Mouse (Mus musculus): Measurements from ENCODE around the gene Itgb4. TPM values are rescaled to one million over a fixed set of nuclear protein-coding genes. Genes with fewer than 3 reads are reported as not detected.

The Itgb4 gene
- polyA plus RNA-seq, 1 experiment from 2014 or later = 2.9 TPM

GRCm38 (mm10) chr11:115939690-115940329 lies 34.7 kb upstream of the Itgb4 start:
- Histone ChIP-seq H3K27ac (no peak overlapping the region), H3K9me3 (replicated peaks; ENCODE audit: low read length) (no peaks in the 10 kb centered on the region), H3K27me3 (ENCODE audit: insufficient read depth, low read length) (no peaks in the 10 kb centered on the region), H3K4me3 (replicated peaks; ENCODE audit: low read depth, low read length) (no peak overlapping the region), H3K4me2 (ENCODE audit: low read length) (no peak overlapping the region), H3K36me3 (ENCODE audit: insufficient read depth, low read length) (peaks cover 21% of the 10 kb centered on the region; the same call in 1 of the 2 replicates), H3K4me1 (replicated peaks; ENCODE audit: insufficient read depth, low read length) (0 out of 2 replicates have a peak, but pooled peaks cover under 1% of the 10 kb centered on the region), H3K9ac (ENCODE audit: low read depth, low read length) (no peak overlapping the region)
- TF ChIP-seq CTCF (IDR thresholded peaks at IDR 0.05; ENCODE audit: low read depth) = peak; percentile 86
- ATAC-seq (replicated peaks; ENCODE audit: low FRiP score, low read depth) (no peak), DNase-seq (ENCODE audit: low spot score) (peak; percentile 88)
- WGBS = 39% methylated on average over 6 of the region's 6 CpGs

GRCm38 (mm10) chr11:115941980-115942379 lies 32.5 kb upstream of the Itgb4 start:
- DNase-seq (ENCODE audit: low spot score) (no peak), ATAC-seq (replicated peaks; ENCODE audit: low FRiP score, low read depth) (no peak)
- H3K27me3 ChIP-seq (ENCODE audit: insufficient read depth, low read length) = no peaks in the 10 kb centered on the region
- peaks cover 34% of the 10 kb centered on the region for H3K36me3 ChIP-seq (ENCODE audit: insufficient read depth, low read length)
- no peaks in the 10 kb centered on the region for H3K9me3 ChIP-seq (replicated peaks; ENCODE audit: low read length)
- WGBS = 75% methylated on average over 7 of the region's 7 CpGs
- no peak overlapping the region for H3K9ac ChIP-seq (ENCODE audit: low read depth, low read length)
- peak; percentile 23; the same call in 1 of the 2 replicates for TF ChIP-seq CTCF (IDR thresholded peaks at IDR 0.05; ENCODE audit: low read depth)
- no peak overlapping the region for H3K27ac ChIP-seq
- H3K4me2 ChIP-seq (ENCODE audit: low read length) = no peak overlapping the region
- H3K4me3 ChIP-seq (replicated peaks; ENCODE audit: low read depth, low read length) = no peak overlapping the region
- no peaks in the 10 kb centered on the region for H3K4me1 ChIP-seq (replicated peaks; ENCODE audit: insufficient read depth, low read length)

GRCm38 (mm10) chr11:115945247-115945646 lies 29.3 kb upstream of the Itgb4 start:
- no peak overlapping the region for H3K9ac ChIP-seq (ENCODE audit: low read depth, low read length)
- H3K9me3 ChIP-seq (replicated peaks; ENCODE audit: low read length) = no peaks in the 10 kb centered on the region
- H3K27ac ChIP-seq = no peak overlapping the region
- H3K36me3 ChIP-seq (ENCODE audit: insufficient read depth, low read length) = peaks cover 42% of the 10 kb centered on the region
- H3K4me3 ChIP-seq (replicated peaks; ENCODE audit: low read depth, low read length) = no peak overlapping the region
- no peaks in the 10 kb centered on the region for H3K4me1 ChIP-seq (replicated peaks; ENCODE audit: insufficient read depth, low read length)
- no peak for TF ChIP-seq CTCF (IDR thresholded peaks at IDR 0.05; ENCODE audit: low read depth)
- H3K27me3 ChIP-seq (ENCODE audit: insufficient read depth, low read length) = no peaks in the 10 kb centered on the region
- ATAC-seq (replicated peaks; ENCODE audit: low FRiP score, low read depth) = no peak
- WGBS = 93% methylated on average over 8 of the region's 8 CpGs
- H3K4me2 ChIP-seq (ENCODE audit: low read length) = no peak overlapping the region
- no peak for DNase-seq (ENCODE audit: low spot score)

- Histone ChIP-seq H3K9me3 (replicated peaks; ENCODE audit: low read length) (no peaks in the 10 kb centered on the region), H3K4me2 (ENCODE audit: low read length) (no peak overlapping the region), H3K27ac (0 out of 2 replicates have a peak overlapping the region, but pooled peaks have one; percentile 19), H3K27me3 (ENCODE audit: insufficient read depth, low read length) (no peaks in the 10 kb centered on the region), H3K36me3 (ENCODE audit: insufficient read depth, low read length) (peaks cover 42% of the 10 kb centered on the region), H3K4me3 (replicated peaks; ENCODE audit: low read depth, low read length) (no peak overlapping the region), H3K4me1 (replicated peaks; ENCODE audit: insufficient read depth, low read length) (no peaks in the 10 kb centered on the region), H3K9ac (ENCODE audit: low read depth, low read length) (no peak overlapping the region)
- 80% methylated on average over 9 of the region's 9 CpGs for WGBS
- ATAC-seq (replicated peaks; ENCODE audit: low FRiP score, low read depth) (no peak), DNase-seq (ENCODE audit: low spot score) (no peak)
- TF ChIP-seq CTCF (IDR thresholded peaks at IDR 0.05; ENCODE audit: low read depth) = no peak
These were observed 28.2 kb upstream of the Itgb4 start for GRCm38 (mm10) chr11:115946221-115946828.

GRCm38 (mm10) chr11:115948316-115948715 lies 26.2 kb upstream of the Itgb4 start:
- Histone ChIP-seq H3K9ac (ENCODE audit: low read depth, low read length) (no peak overlapping the region), H3K36me3 (ENCODE audit: insufficient read depth, low read length) (peaks cover 46% of the 10 kb centered on the region), H3K4me3 (replicated peaks; ENCODE audit: low read depth, low read length) (no peak overlapping the region), H3K27ac (no peak overlapping the region), H3K9me3 (replicated peaks; ENCODE audit: low read length) (no peaks in the 10 kb centered on the region), H3K27me3 (ENCODE audit: insufficient read depth, low read length) (no peaks in the 10 kb centered on the region), H3K4me2 (ENCODE audit: low read length) (no peak overlapping the region), H3K4me1 (replicated peaks; ENCODE audit: insufficient read depth, low read length) (no peaks in the 10 kb centered on the region)
- 94% methylated on average over 9 of the region's 9 CpGs for WGBS
- no peak for DNase-seq (ENCODE audit: low spot score)
- ATAC-seq (replicated peaks; ENCODE audit: low FRiP score, low read depth) = no peak
- TF ChIP-seq CTCF (IDR thresholded peaks at IDR 0.05; ENCODE audit: low read depth) = no peak

- Histone ChIP-seq H3K27me3 (ENCODE audit: insufficient read depth, low read length) (no peaks in the 10 kb centered on the region), H3K4me2 (ENCODE audit: low read length) (no peak overlapping the region), H3K9ac (ENCODE audit: low read depth, low read length) (no peak overlapping the region), H3K36me3 (ENCODE audit: insufficient read depth, low read length) (peaks cover 59% of the 10 kb centered on the region), H3K4me3 (replicated peaks; ENCODE audit: low read depth, low read length) (no peak overlapping the region), H3K4me1 (replicated peaks; ENCODE audit: insufficient read depth, low read length) (no peaks in the 10 kb centered on the region), H3K27ac (no peak overlapping the region), H3K9me3 (replicated peaks; ENCODE audit: low read length) (no peaks in the 10 kb centered on the region)
- no peak for DNase-seq (ENCODE audit: low spot score)
- ATAC-seq (replicated peaks; ENCODE audit: low FRiP score, low read depth) = no peak
- WGBS = 76% methylated on average over 2 of the region's 2 CpGs
- no peak for TF ChIP-seq CTCF (IDR thresholded peaks at IDR 0.05; ENCODE audit: low read depth)
These were observed 23.8 kb upstream of the Itgb4 start for GRCm38 (mm10) chr11:115950719-115951118.
